Mouse (Mus musculus) limb, embryonic 14.5 days (tissue): Measurements from ENCODE around the gene Map2k7. TPM values are rescaled to one million over a fixed set of nuclear protein-coding genes. Genes with fewer than 3 reads are reported as not detected.
A peak's percentile ranks its signal among the peaks of the same experiment; 100 is the strongest.

ENCODE experiments used
- ATAC-seq: fragments of 200-750 bp; cut with Nextera tagmentation; 2 replicates; pipeline ENCODE4 v1.8.0; 2017; ENCODE audit warnings: low read depth, moderate number of reproducible peaks, moderate TSS enrichment; ENCODE audit not compliant: low FRiP score
- DNase-seq: peaks from one replicate; pipeline ENCODE4 v3.0.0-alpha.2; 2015; ENCODE audit warnings: low spot score
- H3K27ac ChIP-seq: fragments of 300-500 bp; sonication (generic); replicated peaks from 2 replicates; pipeline ENCODE4 v1.5.1; 2014; ENCODE audit warnings: low read depth, mild to moderate bottlenecking, low read length, moderate library complexity, mixed read lengths
- H3K27me3 ChIP-seq: fragments of 300-500 bp; sonication (generic); 2 replicates; pipeline ENCODE4 v1.6.1; 2014; ENCODE audit warnings: low read length, mixed read lengths; ENCODE audit not compliant: control insufficient read depth, insufficient read depth
- H3K36me3 ChIP-seq: fragments of 300-500 bp; sonication (generic); 2 replicates; pipeline ENCODE4 v1.6.1; 2014; ENCODE audit warnings: mild to moderate bottlenecking, low read length, moderate library complexity, mixed read lengths; ENCODE audit not compliant: control insufficient read depth, insufficient read depth
- H3K4me1 ChIP-seq: fragments of 300-500 bp; sonication (generic); 2 replicates; pipeline ENCODE4 v1.6.1; 2014; ENCODE audit warnings: antibody characterized with exemption, low read length, mixed read lengths; ENCODE audit not compliant: control insufficient read depth, insufficient read depth
- H3K4me2 ChIP-seq: fragments of 300-500 bp; sonication (generic); replicated peaks from 2 replicates; pipeline ENCODE4 v1.6.1; 2014; ENCODE audit warnings: low read depth, mild to moderate bottlenecking, low read length, moderate library complexity; ENCODE audit not compliant: severe bottlenecking
- H3K4me3 ChIP-seq: fragments of 300-500 bp; sonication (generic); replicated peaks from 2 replicates; pipeline ENCODE4 v1.5.1; 2014; ENCODE audit warnings: low read length
- H3K9ac ChIP-seq: fragments of 300-500 bp; sonication (generic); 2 replicates; pipeline ENCODE4 v1.6.1; 2014; ENCODE audit warnings: mild to moderate bottlenecking, low read depth, low read length, moderate library complexity; ENCODE audit not compliant: severe bottlenecking
- H3K9me3 ChIP-seq: fragments of 300-500 bp; sonication (generic); 2 replicates; pipeline ENCODE4 v1.6.1; 2016; ENCODE audit warnings: low read length; ENCODE audit not compliant: control insufficient read depth
- POLR2A ChIP-seq: fragments of 200-500 bp; IDR thresholded peaks from 2 replicates; pipeline ENCODE4 v1.8.0; 2012; ENCODE audit warnings: inconsistent platforms, mild to moderate bottlenecking, moderate library complexity, borderline replicate concordance; ENCODE audit not compliant: insufficient read depth, insufficient read length; ENCODE audit errors: extremely low read depth
- WGBS: fragments of 180-500 bp; shearing (Covaris S2); extraction: QIAGEN DNeasy Blood & Tissue Kit; methylation state at CpG from one replicate; pipeline ENCODE4 v1.1.7; 2014; 5-methylcytosine and 5-hydroxymethylcytosine counted together
- polyA plus RNA-seq, 2 experiments: library from polyadenylated mRNA; depleted of rRNA in 1 of 2; stranded (reverse) in 1 of 2; unstranded in 1 of 2; fragments of >200 nt; fragmentation: Nextera tagmentation in 1 of 2; extraction: Ambion mirVana in 1 of 2; gene quantifications; 2 replicates each; pipeline versions ENCODE4 v1.2.1 to v1.2.3; 2012 to 2014

Gene Map2k7
- polyA plus RNA-seq, 2 experiments = 18.5 to 65.3 TPM

GRCm38 (mm10) chr8:4263105-4263791 is 24.7 kb downstream of the Map2k7 start:
- Histone ChIP-seq H3K36me3 (peaks cover 87% of the 10 kb centered on the region), H3K4me3 (no peak overlapping the region), H3K9ac (no peak overlapping the region), H3K27ac (no peak overlapping the region), H3K9me3 (no peaks in the 10 kb centered on the region), H3K27me3 (no peaks in the 10 kb centered on the region), H3K4me1 (peaks cover 4% of the 10 kb centered on the region; the same call in 1 of the 2 replicates), H3K4me2 (no peak overlapping the region)
- 89% methylated on average over 8 of the region's 8 CpGs for WGBS
- no peak for ATAC-seq
- DNase-seq = no peak
- TF ChIP-seq POLR2A = no peak

GRCm38 (mm10) chr8:4265160-4265914 is 26.8 kb downstream of the Map2k7 start:
- Histone ChIP-seq H3K9ac (no peak overlapping the region), H3K27ac (no peak overlapping the region), H3K4me1 (no peaks in the 10 kb centered on the region), H3K4me3 (no peak overlapping the region), H3K4me2 (no peak overlapping the region), H3K9me3 (no peaks in the 10 kb centered on the region), H3K27me3 (no peaks in the 10 kb centered on the region), H3K36me3 (peaks cover 98% of the 10 kb centered on the region)
- DNase-seq (no peak), ATAC-seq (no peak)
- no peak for TF ChIP-seq POLR2A
- 92% methylated on average over 15 of the region's 15 CpGs for WGBS

GRCm38 (mm10) chr8:4267627-4268026 is 29.1 kb downstream of the Map2k7 start:
- no peak for ATAC-seq

GRCm38 (mm10) chr8:4269609-4270008 is 31.1 kb downstream of the Map2k7 start:
- no peak overlapping the region for H3K9ac ChIP-seq
- ATAC-seq = no peak
- no peak for TF ChIP-seq POLR2A
- no peak overlapping the region for H3K27ac ChIP-seq
- H3K4me1 ChIP-seq = no peaks in the 10 kb centered on the region
- no peak for DNase-seq
- no peak overlapping the region for H3K4me2 ChIP-seq
- H3K4me3 ChIP-seq = no peak overlapping the region
- H3K27me3 ChIP-seq = no peaks in the 10 kb centered on the region
- 81% methylated on average over 6 of the region's 6 CpGs for WGBS
- peaks cover 87% of the 10 kb centered on the region for H3K36me3 ChIP-seq
- H3K9me3 ChIP-seq = no peaks in the 10 kb centered on the region

More at GRCm38 (mm10) chr8:4267627-4268026, 29.1 kb downstream of the Map2k7 start:
- no peak for DNase-seq
- WGBS = 80% methylated on average over 15 of the region's 15 CpGs
- Histone ChIP-seq H3K4me1 (no peaks in the 10 kb centered on the region), H3K36me3 (peaks cover 91% of the 10 kb centered on the region), H3K9ac (no peak overlapping the region), H3K27me3 (no peaks in the 10 kb centered on the region), H3K4me3 (no peak overlapping the region), H3K27ac (no peak overlapping the region), H3K9me3 (no peaks in the 10 kb centered on the region), H3K4me2 (no peak overlapping the region)
- TF ChIP-seq POLR2A = no peak

GRCm38 (mm10) chr8:4275275-4276110 is 37.0 kb downstream of the Map2k7 start, which contains the start of gene Timm44:
Timm44 (minus strand) TSS chr8:4275913.
- H3K4me1 ChIP-seq = peaks cover 4% of the 10 kb centered on the region
- H3K36me3 ChIP-seq = peaks cover 30% of the 10 kb centered on the region
- WGBS = under 1% methylated on average over 39 of the region's 39 CpGs
- peak within 1 kb of the TSS; percentile 41; the same call in 1 of the 2 replicates for H3K27ac ChIP-seq
- ATAC-seq = peak; percentile 98
- no peaks in the 10 kb centered on the region for H3K9me3 ChIP-seq
- H3K9ac ChIP-seq = peak within 1 kb of the TSS; percentile 77
- H3K4me2 ChIP-seq = peak within 1 kb of the TSS; percentile 58
- TF ChIP-seq POLR2A = peak; percentile 19; the same call in 1 of the 2 replicates
- H3K4me3 ChIP-seq = peak within 1 kb of the TSS; percentile 83
- peak; percentile 95 for DNase-seq
- H3K27me3 ChIP-seq = no peaks in the 10 kb centered on the region
